Mouse (Mus musculus) liver (tissue): Measurements from ENCODE around the gene Gm19965.

ENCODE experiments used
- DNase-seq: peaks from one replicate; pipeline ENCODE4 v3.0.0-alpha.2; 2020; ENCODE audit warnings: mixed read lengths

Gene Gm19965

GRCm38 (mm10) chr1:116802683-116803082 lies at the start of gene Gm19965:
Gm19965 (plus strand) TSS chr1:116802983.
- DNase-seq = no peak

- no peak for DNase-seq
These were observed 20.3 kb upstream of the Gm19965 start for GRCm38 (mm10) chr1:116782471-116782989.
